Mouse (Mus musculus) adrenal gland, adult 8-10 months (tissue): ENCODE results near the gene Fabp6. TPM values are rescaled to one million over a fixed set of nuclear protein-coding genes. Genes with fewer than 3 reads are reported as not detected.

ENCODE experiments used
- DNase-seq: peaks from one replicate; pipeline ENCODE4 v3.0.0; 2022
- total RNA-seq, 4 experiments: library from RNA; stranded (reverse); gene quantifications; 2 replicates each; pipeline ENCODE4 v1.2.4; 2022

The Fabp6 gene
- total RNA-seq, 4 experiments from 2014 or later: not detected

DNA sequence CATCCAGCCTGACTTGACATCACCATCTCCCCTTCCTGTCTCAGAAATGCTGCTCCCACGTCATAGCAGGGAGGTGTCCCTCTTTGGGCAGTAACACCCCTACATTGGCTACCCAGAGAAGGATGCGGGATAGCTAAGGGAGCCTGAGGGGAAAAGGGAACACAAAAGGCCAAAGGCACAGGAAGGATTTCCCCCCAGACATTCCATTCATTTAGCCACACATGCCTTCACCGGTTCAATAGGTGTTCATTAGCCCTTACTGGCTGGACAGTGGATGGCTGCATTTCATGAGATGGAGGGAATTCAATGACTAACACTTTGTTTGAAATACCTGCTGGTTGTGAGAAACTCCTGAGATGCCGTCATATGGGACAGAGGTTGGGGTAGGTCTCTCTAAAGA lies 54.7 kb downstream of the Fabp6 start:
- no peak for DNase-seq

Other genes with a start within 250 kb of the Fabp6 start
- gene Pttg1, start 175.3 kb downstream of the Fabp6 start, total RNA-seq: 10 to 100 TPM; 41.3 to 59.5 (median 53.1) TPM
- gene Slu7, start 167.8 kb downstream of the Fabp6 start, total RNA-seq: 10 to 100 TPM; 40.4 to 53.6 (median 46.9) TPM
- gene C1qtnf2, start 127.3 kb downstream of the Fabp6 start, total RNA-seq: 10 to 100 TPM in 2 of 4 experiments, 1 to 10 TPM in 2; 9.5 to 14.6 (median 10.4) TPM
- 1 to 10 TPM; 1.8 to 4.8 (median 2.5) TPM for gene Ccnjl, start 72.8 kb downstream of the Fabp6 start, total RNA-seq
- under 1 TPM; 0.35 to 0.70 (median 0.41) TPM for gene 4933415A04Rik, start 14.5 kb downstream of the Fabp6 start, total RNA-seq
- gene Pwwp2a, start 80.5 kb upstream of the Fabp6 start, total RNA-seq: 10 to 100 TPM; 28.6 to 46.7 (median 35.5) TPM
- gene Ttc1, start 146.5 kb upstream of the Fabp6 start, total RNA-seq: 10 to 100 TPM; 62.0 to 69.8 (median 64.8) TPM